Comparison of ENCODE assay signal across 18 mouse cellular contexts in genomic region chr11:116014821-116015220, GRCm38 (mm10). TPM values are rescaled to one million over a fixed set of nuclear protein-coding genes. Genes with fewer than 3 reads are reported as not detected.
DNase-seq lines count a peak whose midpoint lies in the region; ATAC-seq and TF ChIP-seq lines count a peak whose summit lies in the region.
"Had no signal": no experiment of that assay in that cellular context is flagged by ENCODE, and none has a peak within 500 bp of the region (broad histone marks: within the 10 kb centered on the region; RNA-seq: fewer than 3 reads in every experiment).

No protein-coding gene starts in this region.

- 64% methylated on average over 8 of the region's 8 CpGs for WGBS in neural tube, embryonic 15.5 days
- WGBS in intestine, postnatal 0 days, result 39% methylated on average over 8 of the region's 8 CpGs

- H3K9me3 ChIP-seq in neural tube, embryonic 15.5 days (replicated peaks), result no peaks in the 10 kb centered on the region
- H3K9me3 ChIP-seq in intestine, postnatal 0 days (ENCODE audit: control insufficient read depth), result no peaks in the 10 kb centered on the region
- H3K9me3 ChIP-seq: heart, embryonic 12.5 days; liver, embryonic 15.5 days; midbrain, embryonic 12.5 days had no signal

- H3K36me3 ChIP-seq in neural tube, embryonic 15.5 days, result peaks cover under 1% of the 10 kb centered on the region; the same call in 1 of the 2 replicates
- peaks cover 9% of the 10 kb centered on the region for H3K36me3 ChIP-seq in intestine, postnatal 0 days (ENCODE audit: control insufficient read depth, insufficient read depth)
- H3K36me3 ChIP-seq: midbrain, embryonic 12.5 days had no signal

- no peak for ATAC-seq in neural tube, embryonic 15.5 days (ENCODE audit: low FRiP score)
- no peak for ATAC-seq in intestine, postnatal 0 days
- ATAC-seq: CD4-positive, CD25-positive, alpha-beta regulatory T cell, adult 4 months; hindbrain, embryonic 16.5 days had no signal

- no peak for DNase-seq in neural tube, embryonic 10.5 days (ENCODE audit: extremely low spot score, low spot score)
- peak; percentile 67 for DNase-seq in lung, postnatal 36 days
- DNase-seq in thymus, postnatal 14 days, result no peak
- no peak for DNase-seq in kidney, adult 9 months
- no peak for DNase-seq in kidney, postnatal 4 days
- DNase-seq: adrenal gland, postnatal 25 days; cerebellum, adult 9-11 months; heart, postnatal 36 days; right cerebral cortex, postnatal 14 days; thymus, adult 18-20 months had no signal

- H3K9ac ChIP-seq in neural tube, embryonic 15.5 days (replicated peaks), result 0 out of 2 replicates have a peak overlapping the region, but pooled peaks have one; percentile 11
- no peak overlapping the region for H3K9ac ChIP-seq in intestine, postnatal 0 days (ENCODE audit: low read depth, low read length)
- H3K9ac ChIP-seq: heart, embryonic 12.5 days; liver, embryonic 15.5 days; midbrain, embryonic 12.5 days had no signal

- H3K4me2 ChIP-seq in neural tube, embryonic 15.5 days, result no peak overlapping the region
- peak overlapping the region; percentile 21; the same call in 1 of the 2 replicates for H3K4me2 ChIP-seq in intestine, postnatal 0 days (replicated peaks; ENCODE audit: low read depth)
- H3K4me2 ChIP-seq: heart, embryonic 12.5 days; liver, embryonic 15.5 days; midbrain, embryonic 12.5 days had no signal

- H3K4me1 ChIP-seq in neural tube, embryonic 15.5 days, result peaks cover 25% of the 10 kb centered on the region
- peaks cover 6% of the 10 kb centered on the region for H3K4me1 ChIP-seq in intestine, postnatal 0 days (replicated peaks; ENCODE audit: control insufficient read depth, insufficient read depth, low read length)

- H3K27ac ChIP-seq in neural tube, embryonic 15.5 days (replicated peaks), result no peak overlapping the region
- peak overlapping the region; percentile 8; the same call in 1 of the 2 replicates for H3K27ac ChIP-seq in intestine, postnatal 0 days (ENCODE audit: low read depth, low read length)
- H3K27ac ChIP-seq: layer of hippocampus, adult 2 months; liver, embryonic 15.5 days; midbrain, embryonic 12.5 days had no signal

- TF ChIP-seq CTCF in intestine, postnatal 0 days (IDR thresholded peaks at IDR 0.05; ENCODE audit: low read depth), result no peak

- H3K27me3 ChIP-seq in neural tube, embryonic 15.5 days (replicated peaks), result no peaks in the 10 kb centered on the region
- no peaks in the 10 kb centered on the region for H3K27me3 ChIP-seq in intestine, postnatal 0 days (replicated peaks; ENCODE audit: control insufficient read depth, insufficient read depth, low read length)
- H3K27me3 ChIP-seq: heart, embryonic 12.5 days had no signal

- no peak overlapping the region for H3K4me3 ChIP-seq in neural tube, embryonic 15.5 days (replicated peaks)
- no peak overlapping the region for H3K4me3 ChIP-seq in intestine, postnatal 0 days (ENCODE audit: low read depth, low read length)
- H3K4me3 ChIP-seq: heart, embryonic 12.5 days; layer of hippocampus, adult 2 months; liver, embryonic 15.5 days; midbrain, embryonic 12.5 days had no signal

RNA-seq across cellular contexts. Expression of gene Galk1, which starts 2.3 kb away (rescaled TPM):
- polyA plus RNA-seq in neural tube, embryonic 15.5 days (2015; fragmentation: Nextera tagmentation; extraction: Ambion mirVana), result 65.9 and 98.5 TPM in 2 replicates
- 387 and 418 TPM in 2 replicates for polyA plus RNA-seq in intestine, postnatal 0 days (2015; fragmentation: Nextera tagmentation; extraction: Ambion mirVana)

RNA-seq across cellular contexts. Expression of gene H3f3b, which starts 12.9 kb away (rescaled TPM):
- polyA plus RNA-seq in neural tube, embryonic 15.5 days (2015; fragmentation: Nextera tagmentation; extraction: Ambion mirVana), result 1,496 and 1,502 TPM in 2 replicates
- 1,144 and 1,190 TPM in 2 replicates for polyA plus RNA-seq in intestine, postnatal 0 days (2015; fragmentation: Nextera tagmentation; extraction: Ambion mirVana)

RNA-seq across cellular contexts. Expression of gene Unk, which starts 15.3 kb away (rescaled TPM):
- polyA plus RNA-seq in neural tube, embryonic 15.5 days (2015; fragmentation: Nextera tagmentation; extraction: Ambion mirVana), result 31.6 and 33.5 TPM in 2 replicates
- 7.4 and 8.8 TPM in 2 replicates for polyA plus RNA-seq in intestine, postnatal 0 days (2015; fragmentation: Nextera tagmentation; extraction: Ambion mirVana)

RNA-seq across cellular contexts. Expression of gene Itgb4, which starts 40.3 kb away (rescaled TPM):
- polyA plus RNA-seq in neural tube, embryonic 15.5 days (2015; fragmentation: Nextera tagmentation; extraction: Ambion mirVana), result 2.0 and 4.9 TPM in 2 replicates
- 16.6 and 17.8 TPM in 2 replicates for polyA plus RNA-seq in intestine, postnatal 0 days (2015; fragmentation: Nextera tagmentation; extraction: Ambion mirVana)
- polyA plus RNA-seq: CD4-positive, CD25-positive, alpha-beta regulatory T cell, adult 4 months had no signal
